Mouse (Mus musculus) lung, postnatal 10 days (tissue): ENCODE data around the gene Gpn1.

ENCODE experiments used
- DNase-seq: peaks from one replicate; pipeline ENCODE4 v3.0.0; 2021

Gpn1 gene

DNA sequence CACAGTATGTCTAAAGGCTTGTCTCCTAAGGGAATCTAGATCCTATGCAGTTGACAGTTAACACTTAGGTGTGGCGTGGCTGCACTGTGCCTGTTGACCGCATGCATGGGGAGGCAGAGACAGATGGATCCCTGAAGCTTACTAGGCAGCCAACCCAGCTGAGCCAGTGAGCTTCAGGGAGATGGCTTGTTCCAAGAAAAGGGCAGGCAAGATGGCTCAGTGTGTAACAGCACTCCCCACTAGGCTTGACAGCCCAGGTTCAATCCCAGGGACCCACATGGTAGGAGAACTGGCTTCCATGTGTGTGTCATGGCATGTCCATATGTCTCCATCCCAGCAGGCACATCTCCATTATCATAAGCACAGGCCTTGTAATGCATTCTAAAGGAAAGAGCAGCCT, 65.8 kb downstream of the Gpn1 start:
- DNase-seq = no peak

DNA sequence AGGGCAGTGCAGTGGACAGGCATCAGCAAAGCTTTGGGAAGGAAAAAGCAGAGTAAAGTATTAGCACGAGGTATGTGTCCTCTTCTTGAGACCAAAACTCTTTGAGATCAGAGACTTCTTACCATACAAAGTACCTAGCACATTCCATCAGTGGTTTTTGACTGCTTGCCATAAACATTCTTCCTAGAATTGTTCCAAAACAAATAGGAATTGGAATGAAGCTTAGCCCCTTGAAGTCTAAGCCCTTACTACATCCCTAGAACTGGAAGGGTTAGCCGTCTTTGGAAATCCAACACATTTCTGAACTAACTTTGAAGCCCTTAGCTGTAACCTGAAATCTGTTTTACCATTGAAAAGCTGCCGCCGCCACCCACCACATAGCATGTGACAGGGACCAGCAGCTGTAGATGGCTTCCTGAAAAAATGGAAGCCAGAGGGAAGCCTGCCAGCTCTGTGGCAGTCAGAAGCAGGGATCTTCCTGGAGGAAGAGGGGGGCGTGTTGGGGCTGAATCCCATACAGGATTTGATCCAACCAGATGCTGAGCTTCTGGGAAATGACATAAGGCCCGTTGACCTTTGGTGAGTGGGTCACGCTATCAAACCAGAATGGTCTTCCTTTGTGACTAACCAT, 67.6 kb downstream of the Gpn1 start:
- peak; percentile 79 for DNase-seq
